Mouse (Mus musculus) hindbrain, embryonic 10.5 days (tissue): ENCODE measurements around the gene Tnpo2. TPM values are rescaled to one million over a fixed set of nuclear protein-coding genes. Genes with fewer than 3 reads are reported as not detected.

Experiments
- DNase-seq: peaks from one replicate; pipeline ENCODE4 v3.0.0-alpha.2; 2017; ENCODE audit warnings: low spot score
- H3K27ac ChIP-seq: fragments of 300-500 bp; sonication (generic); 2 replicates; pipeline ENCODE4 v1.5.1; 2016; ENCODE audit warnings: mild to moderate bottlenecking, moderate library complexity
- H3K27me3 ChIP-seq: fragments of 300-500 bp; sonication (generic); 2 replicates; pipeline ENCODE4 v1.6.1; 2016; ENCODE audit warnings: mild to moderate bottlenecking; ENCODE audit not compliant: poor library complexity, insufficient read depth, severe bottlenecking
- H3K36me3 ChIP-seq: fragments of 300-500 bp; sonication (generic); 2 replicates; pipeline ENCODE4 v1.6.1; 2016; ENCODE audit warnings: mild to moderate bottlenecking, moderate library complexity
- H3K4me1 ChIP-seq: fragments of 300-500 bp; sonication (generic); replicated peaks from 2 replicates; pipeline ENCODE4 v1.6.1; 2016; ENCODE audit warnings: mild to moderate bottlenecking
- H3K4me3 ChIP-seq: fragments of 300-500 bp; sonication (generic); 2 replicates; pipeline ENCODE4 v1.5.1; 2016; ENCODE audit warnings: mild to moderate bottlenecking, moderate library complexity
- H3K9me3 ChIP-seq: fragments of 300-500 bp; sonication (generic); 2 replicates; pipeline ENCODE4 v1.6.1; 2016; ENCODE audit warnings: mild to moderate bottlenecking, moderate library complexity
- WGBS: fragments of 180-500 bp; shearing (Covaris S2); methylation state at CpG from one replicate; pipeline ENCODE4 v1.1.7; 2016; 5-methylcytosine and 5-hydroxymethylcytosine counted together
- polyA plus RNA-seq: library from polyadenylated mRNA; unstranded; fragments of >200 nt; fragmentation: Nextera tagmentation; extraction: Ambion mirVana; gene quantifications from 2 replicates; pipeline ENCODE4 v1.2.1, GENCODE M21; 2016

Gene Tnpo2
- 27.4 and 28.4 TPM in 2 replicates for polyA plus RNA-seq

- peak within 1 kb of the TSS; percentile 92 for H3K4me3 ChIP-seq
- no peaks in the 10 kb centered on the region for H3K27me3 ChIP-seq
- no peaks in the 10 kb centered on the region for H3K9me3 ChIP-seq
- peaks cover 33% of the 10 kb centered on the region for H3K4me1 ChIP-seq
- DNase-seq, result peak; percentile 90
- H3K36me3 ChIP-seq, result peaks cover 49% of the 10 kb centered on the region
- WGBS, result under 1% methylated on average over 59 of the region's 59 CpGs
- peak within 1 kb of the TSS; percentile 99 for H3K27ac ChIP-seq
Measured at GRCm38 (mm10) chr8:85036718-85037365, at the start of gene Tnpo2. Gene Tnpo2, plus strand, starts transcription at chr8:85036915.

DNA sequence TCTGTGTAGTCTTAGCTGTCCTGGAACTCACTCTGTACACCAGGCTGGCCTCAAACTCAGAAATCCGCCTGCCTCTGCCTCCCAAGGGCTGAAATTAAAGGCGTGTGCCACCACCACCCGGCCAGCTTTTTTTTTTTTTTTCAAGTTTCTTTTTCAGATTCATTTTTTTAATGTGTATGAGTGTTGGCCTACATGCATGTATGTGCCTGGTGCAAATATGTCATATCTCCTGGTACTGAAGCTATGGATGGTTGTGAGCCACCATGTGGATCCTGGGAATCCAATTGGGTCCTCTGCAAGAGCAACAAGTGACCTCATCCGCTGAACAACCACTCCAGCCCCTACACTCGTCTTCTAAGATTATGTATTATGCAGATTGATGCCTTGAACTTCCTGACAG is 49.3 kb upstream of the Tnpo2 start:
- Histone ChIP-seq H3K27me3 (peaks cover 65% of the 10 kb centered on the region), H3K4me1 (peaks cover 53% of the 10 kb centered on the region), H3K4me3 (no peak overlapping the region), H3K36me3 (no peaks in the 10 kb centered on the region), H3K27ac (no peak overlapping the region), H3K9me3 (no peaks in the 10 kb centered on the region)
- 78% methylated on average over 5 of the region's 5 CpGs for WGBS
- DNase-seq, result no peak

DNA sequence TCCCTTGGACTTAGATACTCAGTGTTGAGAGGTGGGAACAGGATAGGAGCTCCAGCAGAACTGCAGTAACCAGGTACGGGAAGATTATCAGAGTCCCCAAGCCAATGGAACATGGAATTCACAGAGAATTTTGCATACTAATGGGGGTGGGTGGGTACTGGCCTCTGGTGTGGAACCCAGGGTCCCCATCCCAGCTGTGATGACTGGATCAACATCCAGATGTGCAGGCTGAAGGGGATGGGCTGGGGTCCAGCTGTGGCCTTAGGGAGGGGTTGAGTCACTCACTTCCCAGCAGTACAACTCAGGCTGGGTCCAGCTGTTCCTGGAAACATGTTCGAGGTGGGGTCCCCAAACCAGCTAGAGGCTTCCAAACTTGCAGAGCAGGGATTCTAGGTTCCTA is 48.8 kb upstream of the Tnpo2 start:
- Histone ChIP-seq H3K4me1 (peaks cover 49% of the 10 kb centered on the region), H3K27me3 (peaks cover 60% of the 10 kb centered on the region)
- 68% methylated on average over 2 of the region's 2 CpGs for WGBS

DNA sequence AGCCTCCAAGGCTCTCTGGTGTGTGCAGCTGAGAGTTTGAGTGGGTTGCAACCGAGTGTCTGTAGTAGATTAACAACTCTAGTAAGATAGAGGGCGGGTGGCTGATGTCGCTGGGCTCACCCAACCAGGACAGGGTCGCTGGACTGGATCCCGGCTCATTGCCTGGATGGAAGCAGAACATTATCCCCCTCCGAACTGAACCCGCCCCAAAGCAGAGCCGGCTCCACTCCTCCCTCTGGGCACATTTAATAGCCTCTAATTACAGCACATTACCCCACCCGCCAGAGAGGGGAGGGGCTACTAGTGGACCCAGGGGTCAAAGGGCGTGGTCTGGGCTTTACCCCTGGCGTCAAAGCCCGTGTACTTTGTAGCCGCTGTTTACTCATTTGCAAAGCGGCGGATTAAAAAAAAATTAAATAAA is 47.4 kb upstream of the Tnpo2 start:
- Histone ChIP-seq H3K4me3 (peak overlapping the region; percentile 66), H3K36me3 (no peaks in the 10 kb centered on the region), H3K4me1 (peaks cover 46% of the 10 kb centered on the region), H3K27ac (peak overlapping the region; percentile 24; the same call in 1 of the 2 replicates), H3K9me3 (no peaks in the 10 kb centered on the region), H3K27me3 (peaks cover 61% of the 10 kb centered on the region)
- no peak for DNase-seq
- WGBS, result 13% methylated on average over 15 of the region's 15 CpGs

More for the DNA sequence above, 48.8 kb upstream of the Tnpo2 start:
- Histone ChIP-seq H3K4me3 (no peak overlapping the region), H3K36me3 (no peaks in the 10 kb centered on the region), H3K27ac (no peak overlapping the region), H3K9me3 (no peaks in the 10 kb centered on the region)
- no peak for DNase-seq

DNA sequence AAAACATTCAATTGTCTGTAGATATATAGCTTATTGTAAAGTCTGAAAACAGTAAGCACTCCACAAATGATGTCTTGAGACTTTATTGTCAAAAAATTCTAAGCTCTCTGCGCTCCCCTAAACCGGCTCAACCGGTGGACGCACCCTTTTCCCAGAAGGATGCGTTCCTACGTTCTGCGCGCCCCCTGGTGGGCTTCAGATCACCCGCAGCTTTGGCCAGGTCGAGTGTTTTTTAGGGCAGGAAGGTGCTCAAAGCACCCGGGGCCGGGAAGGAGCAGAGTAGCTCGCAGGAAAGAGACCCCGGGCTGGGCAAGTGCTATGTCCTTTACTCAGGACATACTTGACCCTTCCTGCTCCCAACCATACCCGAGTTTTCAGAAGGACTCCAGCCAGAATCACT is 46.9 kb upstream of the Tnpo2 start:
- Histone ChIP-seq H3K4me3 (peak overlapping the region; percentile 66), H3K27ac (peak overlapping the region; percentile 89), H3K4me1 (peaks cover 41% of the 10 kb centered on the region), H3K9me3 (no peaks in the 10 kb centered on the region), H3K36me3 (no peaks in the 10 kb centered on the region), H3K27me3 (peaks cover 61% of the 10 kb centered on the region)
- peak; percentile 90 for DNase-seq
- 0% methylated on average over 15 of the region's 15 CpGs for whole genome bisulfite sequencing

DNA sequence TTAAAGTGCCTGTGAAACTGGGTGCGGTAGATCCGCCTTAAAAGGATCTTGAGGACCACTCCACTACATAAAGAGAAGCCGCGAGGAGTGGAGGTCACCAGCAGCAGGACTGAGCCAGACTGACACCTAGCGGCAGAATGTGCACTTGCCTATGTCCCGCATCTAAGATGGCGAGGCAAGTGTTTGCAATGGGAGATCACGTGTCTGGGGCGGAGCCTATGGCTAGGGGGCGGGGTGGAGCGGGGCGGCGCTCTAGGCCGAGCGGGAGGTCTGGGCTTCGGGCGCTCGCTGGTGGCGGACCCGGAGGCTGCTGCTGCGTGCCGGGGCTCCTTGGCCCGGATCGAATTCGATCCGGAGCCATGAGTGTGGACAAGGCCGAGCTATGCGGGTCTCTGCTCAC is 46.4 kb upstream of the Tnpo2 start, which contains the start of gene Hook2:
Gene Hook2, plus strand, starts transcription at position 255 of the 400 bp plus-strand sequence.
- Histone ChIP-seq H3K36me3 (no peaks in the 10 kb centered on the region), H3K9me3 (no peaks in the 10 kb centered on the region), H3K4me1 (peaks cover 37% of the 10 kb centered on the region), H3K4me3 (peak within 1 kb of the TSS; percentile 66), H3K27ac (peak within 1 kb of the TSS; percentile 89), H3K27me3 (peaks cover 61% of the 10 kb centered on the region)
- WGBS, result under 1% methylated on average over 28 of the region's 28 CpGs
- peak; percentile 98 for DNase-seq

- H3K4me3 ChIP-seq, result peak overlapping the region; percentile 66
- no peaks in the 10 kb centered on the region for H3K36me3 ChIP-seq
- H3K9me3 ChIP-seq, result no peaks in the 10 kb centered on the region
- peak overlapping the region; percentile 89 for H3K27ac ChIP-seq
- DNase-seq, result no peak
- peaks cover 62% of the 10 kb centered on the region for H3K27me3 ChIP-seq
- WGBS, result 1% methylated on average over 15 of the region's 15 CpGs
- H3K4me1 ChIP-seq, result peaks cover 37% of the 10 kb centered on the region
Measured at GRCm38 (mm10) chr8:84990836-84991235, 45.9 kb upstream of the Tnpo2 start.

GRCm38 (mm10) chr8:84994375-84994774 is 42.3 kb upstream of the Tnpo2 start:
- 90% methylated on average over 9 of the region's 9 CpGs for WGBS
- peaks cover 48% of the 10 kb centered on the region for H3K27me3 ChIP-seq
- H3K27ac ChIP-seq, result no peak overlapping the region
- H3K9me3 ChIP-seq, result no peaks in the 10 kb centered on the region
- peaks cover 37% of the 10 kb centered on the region for H3K4me1 ChIP-seq
- DNase-seq, result no peak
- H3K36me3 ChIP-seq, result no peaks in the 10 kb centered on the region
- H3K4me3 ChIP-seq, result no peak overlapping the region

DNA sequence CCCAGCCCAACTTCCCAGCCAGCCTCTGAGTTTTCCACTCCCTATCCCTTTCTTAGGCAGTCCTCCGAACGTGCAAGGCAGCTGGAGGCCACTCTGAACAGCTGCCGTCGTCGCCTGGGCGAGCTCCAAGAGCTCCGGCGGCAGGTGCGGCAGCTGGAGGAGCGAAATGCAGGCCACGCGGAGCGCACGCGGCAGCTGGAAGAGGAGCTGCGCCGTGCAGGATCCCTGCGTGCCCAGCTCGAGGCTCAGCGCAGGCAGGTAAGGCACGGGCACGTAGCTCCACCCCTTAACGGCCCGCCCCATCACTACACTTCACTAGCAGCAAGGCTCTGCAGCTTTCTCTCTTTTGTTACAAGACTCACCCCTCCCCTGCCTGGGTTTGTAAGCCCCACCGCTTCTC is 41.0 kb upstream of the Tnpo2 start:
- no peaks in the 10 kb centered on the region for H3K36me3 ChIP-seq
- no peaks in the 10 kb centered on the region for H3K9me3 ChIP-seq
- H3K4me1 ChIP-seq, result peaks cover 26% of the 10 kb centered on the region
- peak overlapping the region; percentile 7; the same call in 1 of the 2 replicates for H3K4me3 ChIP-seq
- peak; percentile 24 for DNase-seq
- H3K27ac ChIP-seq, result no peak overlapping the region
- 32% methylated on average over 25 of the region's 25 CpGs for WGBS
- H3K27me3 ChIP-seq, result peaks cover 47% of the 10 kb centered on the region

- no peak for DNase-seq
- Histone ChIP-seq H3K27ac (no peak overlapping the region), H3K27me3 (peaks cover 47% of the 10 kb centered on the region), H3K36me3 (no peaks in the 10 kb centered on the region), H3K4me1 (peaks cover 19% of the 10 kb centered on the region), H3K9me3 (no peaks in the 10 kb centered on the region), H3K4me3 (no peak overlapping the region)
- 76% methylated on average over 5 of the region's 5 CpGs for WGBS
Measured at GRCm38 (mm10) chr8:84996978-84997377, 39.7 kb upstream of the Tnpo2 start.

GRCm38 (mm10) chr8:84997649-84998295 is 38.9 kb upstream of the Tnpo2 start:
- H3K27ac ChIP-seq, result peak overlapping the region; percentile 72
- 4% methylated on average over 19 of the region's 19 CpGs for WGBS
- no peaks in the 10 kb centered on the region for H3K36me3 ChIP-seq
- H3K4me3 ChIP-seq, result peak overlapping the region; percentile 36
- H3K4me1 ChIP-seq, result peaks cover 19% of the 10 kb centered on the region
- H3K9me3 ChIP-seq, result no peaks in the 10 kb centered on the region
- peak; percentile 89 for DNase-seq
- H3K27me3 ChIP-seq, result peaks cover 47% of the 10 kb centered on the region

GRCm38 (mm10) chr8:85007686-85008085 is 29.0 kb upstream of the Tnpo2 start:
- 19% methylated on average over 25 of the region's 25 CpGs for WGBS
- H3K4me3 ChIP-seq, result 0 out of 2 replicates have a peak overlapping the region, but pooled peaks have one; percentile 16
- H3K27me3 ChIP-seq, result peaks cover 54% of the 10 kb centered on the region
- no peaks in the 10 kb centered on the region for H3K36me3 ChIP-seq
- peak; percentile 32 for DNase-seq
- peaks cover 9% of the 10 kb centered on the region; the same call in 1 of the 2 replicates for H3K4me1 ChIP-seq
- H3K9me3 ChIP-seq, result no peaks in the 10 kb centered on the region
- no peak overlapping the region for H3K27ac ChIP-seq

GRCm38 (mm10) chr8:85011242-85011641 is 25.5 kb upstream of the Tnpo2 start:
- DNase-seq, result no peak
- no peaks in the 10 kb centered on the region for H3K9me3 ChIP-seq
- H3K27ac ChIP-seq, result no peak overlapping the region
- WGBS, result 19% methylated on average over 28 of the region's 28 CpGs
- H3K4me3 ChIP-seq, result 0 out of 2 replicates have a peak overlapping the region, but pooled peaks have one; percentile 6
- H3K36me3 ChIP-seq, result no peaks in the 10 kb centered on the region
- H3K4me1 ChIP-seq, result peaks cover 22% of the 10 kb centered on the region
- peaks cover 84% of the 10 kb centered on the region for H3K27me3 ChIP-seq
